Mouse (Mus musculus) gastrocnemius, postnatal 36 days (tissue): ENCODE measurements around the gene Gm11032. TPM values are rescaled to one million over a fixed set of nuclear protein-coding genes. Genes with fewer than 3 reads are reported as not detected.
A peak's percentile ranks its signal among the peaks of the same experiment; 100 is the strongest.
"Not testable (repeated sequence)": the region's sequence is repeated elsewhere in the genome, so short reads cannot be mapped to it uniquely, and the experiment has no call there.

Source experiments
- DNase-seq, 2 experiments: peaks; one replicate each; pipeline ENCODE4 v3.0.0; 2022
- intact Hi-C: fragments of 180-260 bp; cut with DNase I; formaldehyde crosslinking; loops from one replicate; pipeline ENCODE4 v1.15.1; 2025
- total RNA-seq, 2 experiments: library from RNA; stranded (reverse); gene quantifications; 2 replicates each; pipeline ENCODE4 v1.2.3; 2021

Gm11032 gene
- total RNA-seq, 2 experiments from 2014 or later = not detected

GRCm38 (mm10) chr11:4622442-4622986 is 2.6 kb downstream of the Gm11032 start:
- intact Hi-C loops = no loop called here

DNA sequence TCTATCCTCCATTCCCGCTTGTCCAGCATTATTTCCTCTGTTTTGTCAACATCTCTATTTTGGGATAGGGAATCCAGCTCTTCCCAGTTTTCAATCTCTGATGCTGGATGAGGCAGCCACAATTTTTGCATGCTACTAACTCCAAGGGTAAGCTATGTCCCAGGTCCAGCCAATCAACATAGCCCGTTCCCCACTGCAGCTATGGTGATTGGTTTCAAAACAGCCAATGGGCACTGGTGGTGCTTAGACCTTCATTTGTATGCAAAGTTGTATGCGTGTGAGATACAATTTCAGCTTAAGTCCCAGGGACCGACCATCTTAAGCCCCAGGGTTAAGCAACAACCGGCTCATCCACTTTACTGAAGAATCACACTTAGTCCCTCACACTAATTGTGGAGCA is 3.1 kb downstream of the Gm11032 start:
- intact Hi-C loops = no loop called here
- no peak for DNase-seq

More at GRCm38 (mm10) chr11:4622442-4622986, 2.6 kb downstream of the Gm11032 start:
- DNase-seq = no peak

GRCm38 (mm10) chr11:4625931-4626330 is 6.1 kb downstream of the Gm11032 start:
- intact Hi-C loops = no loop called here
- no peak for DNase-seq

- intact Hi-C loops = no loop called here
Observed at GRCm38 (mm10) chr11:4627636-4628035, 7.8 kb downstream of the Gm11032 start.

GRCm38 (mm10) chr11:4629861-4630280 is 10.0 kb downstream of the Gm11032 start:
- intact Hi-C loops = no loop called here
- no peak for DNase-seq

More at GRCm38 (mm10) chr11:4627636-4628035, 7.8 kb downstream of the Gm11032 start:
- DNase-seq = no peak

GRCm38 (mm10) chr11:4633420-4633819 is 13.6 kb downstream of the Gm11032 start:
- intact Hi-C loops = no loop called here

GRCm38 (mm10) chr11:4634395-4634794 is 14.5 kb downstream of the Gm11032 start:
- intact Hi-C loops = no loop called here
- no peak for DNase-seq

More at GRCm38 (mm10) chr11:4633420-4633819, 13.6 kb downstream of the Gm11032 start:
- DNase-seq = no peak

DNA sequence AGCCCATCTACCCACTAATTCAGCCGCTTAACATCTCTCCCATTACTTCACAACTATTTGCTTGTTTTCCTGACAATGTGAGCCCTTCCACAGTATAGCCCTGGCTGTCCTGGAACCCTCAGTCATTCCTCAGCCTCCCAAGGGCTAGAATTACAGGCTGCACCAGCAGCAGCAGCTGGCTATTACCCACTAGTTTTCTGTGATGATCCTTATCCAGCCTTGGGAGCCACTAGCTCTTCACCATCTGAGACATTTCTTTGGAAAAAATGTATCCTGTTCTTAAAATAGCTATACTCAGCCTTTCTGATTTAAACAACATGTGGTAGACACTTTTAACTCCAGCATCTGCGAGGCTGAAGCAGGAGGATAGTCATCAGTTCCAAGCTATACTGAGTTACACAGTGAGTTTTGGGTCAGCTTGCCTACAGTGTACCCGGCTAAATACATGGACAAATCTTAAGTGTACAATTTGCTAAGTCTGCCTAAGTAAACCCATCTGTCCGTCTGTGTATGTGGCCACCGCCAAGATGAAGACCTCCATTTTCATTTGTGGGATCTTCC is 17.0 kb downstream of the Gm11032 start:
- DNase-seq = no peak
- intact Hi-C loops = loop anchor here (5.0 kb wide), 1 partner anchor 35 kb away; no protein-coding TSS in a partner anchor

DNA sequence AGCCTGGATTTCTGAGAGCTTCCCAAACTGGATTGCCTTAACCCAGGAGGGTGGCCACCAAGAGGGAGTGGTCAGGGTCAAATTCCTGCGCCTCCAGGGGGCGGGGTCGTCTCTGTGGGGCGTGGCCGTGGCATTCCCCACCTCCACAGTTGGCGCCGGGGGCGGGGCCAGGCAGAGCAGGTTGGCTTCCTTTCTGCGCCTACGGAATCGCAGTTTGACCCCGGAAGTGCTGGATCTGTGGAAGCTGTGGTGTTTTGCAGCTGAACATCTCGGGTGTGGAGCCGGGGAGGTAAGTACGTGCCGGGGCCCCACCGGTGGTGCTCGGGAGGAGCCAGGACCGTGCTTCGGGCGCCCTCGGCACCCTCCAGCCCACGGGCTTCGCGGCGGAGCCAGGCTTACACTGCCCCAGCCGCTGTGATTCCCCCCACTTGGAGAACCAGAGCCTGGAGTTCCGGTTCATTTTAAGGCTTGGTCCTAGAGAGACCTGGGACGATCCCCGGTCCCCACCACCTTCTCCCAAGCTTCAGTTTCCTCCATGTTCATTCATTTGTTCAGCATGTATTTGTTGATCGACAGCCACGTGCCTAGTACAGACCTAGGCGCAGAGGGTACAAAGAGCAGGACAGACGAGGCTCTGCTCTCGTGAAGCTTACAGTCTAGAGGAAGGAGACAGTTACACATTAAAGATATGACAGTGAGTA is 17.8 kb downstream of the Gm11032 start, which contains the start of gene Ascc2:
Gene Ascc2, plus strand, starts transcription at position 214 of the 701 bp plus-strand sequence.
- DNase-seq = peak; percentile 97
- intact Hi-C loops = loop anchor here (5.0 kb wide), 1 partner anchor 35 kb away; no protein-coding TSS in a partner anchor

DNA sequence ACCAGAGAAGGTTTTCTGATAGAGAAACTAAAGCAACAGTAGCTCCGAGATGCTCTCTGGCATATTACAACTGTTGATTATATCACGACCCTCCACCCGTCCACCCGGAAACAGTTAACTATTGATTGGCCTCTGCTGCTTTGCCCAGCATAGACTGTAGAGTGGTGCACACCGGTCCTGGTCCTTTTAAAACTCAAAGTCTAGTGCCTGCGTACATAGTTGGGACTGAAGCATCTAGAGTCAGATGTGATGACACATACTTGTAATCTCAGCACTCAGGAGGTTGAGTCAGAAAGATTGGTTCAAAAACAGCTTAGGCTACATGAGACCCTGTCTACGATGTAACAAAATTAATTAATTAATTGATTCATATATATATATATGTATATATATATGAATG is 18.4 kb downstream of the Gm11032 start:
- intact Hi-C loops = loop anchor here (5.0 kb wide), 1 partner anchor 36 kb away; no protein-coding TSS in a partner anchor

DNA sequence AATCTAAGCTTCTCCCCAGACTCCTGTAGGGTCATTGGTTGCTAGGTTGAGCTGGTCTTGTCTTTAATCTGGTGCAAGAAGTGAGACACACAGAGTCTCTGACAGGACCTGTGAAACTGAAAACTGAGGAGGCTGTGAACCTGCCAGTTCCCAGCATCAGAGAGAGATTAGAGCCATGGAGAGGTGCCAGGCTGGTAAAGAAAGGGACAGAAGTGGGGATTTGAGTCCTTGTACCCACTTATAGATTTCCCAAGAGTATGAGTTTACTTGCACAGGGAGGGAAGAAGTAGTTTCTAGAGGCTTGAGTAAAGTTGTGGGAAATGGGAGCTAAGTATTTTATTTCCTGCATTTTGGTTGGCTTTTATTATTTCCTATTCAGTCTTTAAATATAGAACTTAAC is 21.3 kb downstream of the Gm11032 start:
- intact Hi-C loops = no loop called here
- no peak for DNase-seq

More for the DNA sequence above, 18.4 kb downstream of the Gm11032 start:
- no peak for DNase-seq

DNA sequence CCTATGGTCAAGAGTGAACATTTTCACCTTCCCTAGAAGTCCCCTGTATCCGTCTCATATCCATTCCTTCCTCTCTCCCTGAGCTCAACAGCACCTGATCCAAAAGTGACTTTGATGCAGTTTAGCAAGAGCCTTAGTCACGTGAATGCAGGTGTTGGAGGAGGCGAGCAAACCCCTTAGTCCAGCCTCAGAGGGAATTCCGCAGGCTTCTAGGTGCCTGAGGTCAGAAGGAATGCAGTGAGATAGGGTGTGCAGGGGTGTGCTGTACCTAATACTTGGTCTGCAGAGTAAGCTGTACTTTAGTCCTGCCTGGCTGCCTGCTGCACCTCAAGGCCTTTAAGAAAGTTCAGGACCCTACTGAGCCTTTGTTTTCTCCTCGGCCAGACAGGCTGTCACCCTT is 23.9 kb downstream of the Gm11032 start:
- intact Hi-C loops = no loop called here

DNA sequence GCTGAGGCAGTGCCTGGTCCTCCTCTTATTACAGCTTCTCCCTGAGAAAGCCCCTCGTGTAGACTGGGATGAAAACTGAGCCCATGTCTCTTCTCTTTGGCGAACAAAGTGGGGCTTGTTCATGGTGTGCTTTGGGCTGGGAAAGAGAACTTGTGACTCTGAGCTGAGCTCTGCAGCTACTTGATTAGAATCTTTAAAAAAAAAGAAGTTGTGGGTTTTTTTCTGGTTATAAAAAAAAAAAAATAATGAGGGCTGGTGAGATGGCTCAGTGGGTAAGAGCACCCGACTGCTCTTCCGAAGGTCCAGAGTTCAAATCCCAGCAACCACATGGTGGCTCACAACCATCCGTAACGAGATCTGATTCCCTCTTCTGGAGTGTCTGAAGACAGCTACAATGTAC is 25.3 kb downstream of the Gm11032 start:
- DNase-seq, intact Hi-C loops: not testable (repeated sequence)

More for the DNA sequence above, 23.9 kb downstream of the Gm11032 start:
- no peak for DNase-seq

- intact Hi-C loops = no loop called here
- no peak for DNase-seq
Observed at GRCm38 (mm10) chr11:4646409-4646808, 26.5 kb downstream of the Gm11032 start.

GRCm38 (mm10) chr11:4659818-4660217 is 40.0 kb downstream of the Gm11032 start:
- intact Hi-C loops = no loop called here

DNA sequence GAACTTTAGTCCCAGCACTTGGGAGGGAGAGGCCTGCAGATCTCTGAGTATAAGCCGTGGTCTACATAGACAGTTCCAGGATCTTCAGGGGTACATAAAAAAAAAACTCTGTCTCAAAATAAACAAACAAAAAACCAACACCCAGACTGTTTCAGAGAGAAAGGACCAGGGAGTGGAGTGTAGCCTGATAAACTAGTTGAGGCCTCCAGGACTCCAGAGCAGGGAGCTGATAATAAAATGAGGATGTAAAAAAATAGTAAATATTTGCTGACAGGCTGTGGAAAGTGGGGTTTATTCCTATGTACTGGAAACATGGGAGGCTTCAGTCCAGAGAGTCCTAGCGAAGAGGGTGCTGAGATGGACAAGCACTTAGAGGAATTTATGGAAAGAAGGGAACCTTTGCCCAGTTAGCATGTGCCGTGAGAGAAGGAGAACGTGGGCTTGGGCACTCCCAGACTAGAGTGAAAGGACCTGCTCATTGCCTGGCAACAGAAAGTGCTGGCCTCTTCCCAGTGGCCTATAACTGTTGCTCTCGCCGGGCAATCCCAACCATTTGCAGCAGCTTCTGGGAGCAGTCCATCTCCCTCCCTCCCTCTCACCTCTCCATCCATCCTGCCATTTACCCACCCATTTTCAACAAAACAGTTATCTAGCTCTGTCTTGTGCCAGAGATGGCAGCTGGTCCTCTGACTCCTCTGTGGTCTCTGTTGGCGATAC is 40.6 kb downstream of the Gm11032 start:
- no peak for DNase-seq
- intact Hi-C loops = no loop called here

More at GRCm38 (mm10) chr11:4659818-4660217, 40.0 kb downstream of the Gm11032 start:
- no peak for DNase-seq

- DNase-seq = no peak
- intact Hi-C loops = no loop called here
Observed at GRCm38 (mm10) chr11:4661324-4661723, 41.5 kb downstream of the Gm11032 start.

GRCm38 (mm10) chr11:4661871-4662495 is 42.1 kb downstream of the Gm11032 start:
- intact Hi-C loops = no loop called here

DNA sequence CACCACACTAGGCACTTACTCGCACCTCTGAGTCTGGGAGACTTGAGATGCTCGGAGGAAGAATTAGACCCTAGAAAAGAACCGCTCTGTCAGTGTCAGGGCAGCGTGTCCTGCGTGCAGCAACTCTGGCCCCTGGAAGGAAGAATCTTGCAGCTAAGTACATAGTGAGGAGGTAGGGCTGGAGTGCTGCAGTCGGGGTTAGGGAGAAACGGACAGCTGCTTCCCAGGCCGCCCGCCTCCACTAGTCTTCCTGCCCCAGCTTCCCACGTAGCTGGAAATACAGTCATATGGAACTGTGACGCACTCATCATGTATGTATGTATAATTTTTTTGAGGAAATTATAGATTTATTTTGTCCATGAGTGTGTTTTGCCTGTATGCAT is 42.6 kb downstream of the Gm11032 start:
- DNase-seq = no peak
- intact Hi-C loops = no loop called here

More at GRCm38 (mm10) chr11:4661871-4662495, 42.1 kb downstream of the Gm11032 start:
- DNase-seq = no peak
